Mouse (Mus musculus) layer of hippocampus, adult 9-10 months (tissue): Measurements from ENCODE around the gene Emilin2.

Experiments used
- DNase-seq: peaks from one replicate; pipeline ENCODE4 v3.0.0; 2022; ENCODE audit warnings: low spot score

Emilin2 gene

DNA sequence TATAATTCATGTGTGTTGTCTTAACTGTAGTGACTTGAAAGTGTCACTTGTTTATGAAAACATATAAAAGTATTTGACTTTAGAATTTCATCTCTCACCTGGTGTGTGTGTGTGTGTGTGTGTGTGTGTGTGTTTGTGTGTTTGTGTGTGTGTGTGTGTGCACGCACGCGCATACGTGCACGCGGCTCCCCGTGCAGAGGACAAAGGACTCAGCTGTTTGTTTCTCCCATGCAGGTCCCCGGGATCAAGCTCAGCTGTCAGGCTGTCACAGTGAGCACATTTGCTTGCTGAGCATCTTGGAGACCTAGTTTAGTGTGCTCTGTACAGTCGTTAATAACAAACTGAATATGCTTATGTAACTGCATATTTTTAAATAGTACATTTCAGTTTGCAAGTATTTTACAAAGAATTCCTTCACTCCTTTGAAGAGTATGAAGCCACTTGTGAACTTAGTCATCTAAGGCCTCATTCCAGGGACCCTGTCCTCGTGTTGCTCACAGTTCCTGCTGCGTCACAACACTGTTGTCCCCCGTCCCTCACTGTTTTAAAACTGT, 77.7 kb downstream of the Emilin2 start:
- DNase-seq = no peak

DNA sequence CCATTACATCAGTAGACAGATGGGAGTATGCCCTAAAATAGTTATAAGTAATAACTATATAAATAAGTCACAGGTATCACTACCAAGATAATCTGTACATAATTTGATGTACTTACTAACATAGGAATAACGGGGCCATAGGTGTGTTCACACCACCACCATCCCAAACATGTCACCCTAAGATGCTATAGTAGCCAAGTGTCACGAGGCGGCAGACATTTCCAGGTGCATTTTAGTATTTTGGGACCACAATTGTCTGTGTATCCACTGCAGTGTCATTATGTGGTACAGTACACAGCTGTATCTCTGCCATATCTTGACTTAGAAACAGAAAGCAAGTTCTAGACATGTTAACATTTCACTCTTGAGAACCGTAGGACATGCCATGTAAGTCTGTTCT, 78.6 kb downstream of the Emilin2 start:
- no peak for DNase-seq

DNA sequence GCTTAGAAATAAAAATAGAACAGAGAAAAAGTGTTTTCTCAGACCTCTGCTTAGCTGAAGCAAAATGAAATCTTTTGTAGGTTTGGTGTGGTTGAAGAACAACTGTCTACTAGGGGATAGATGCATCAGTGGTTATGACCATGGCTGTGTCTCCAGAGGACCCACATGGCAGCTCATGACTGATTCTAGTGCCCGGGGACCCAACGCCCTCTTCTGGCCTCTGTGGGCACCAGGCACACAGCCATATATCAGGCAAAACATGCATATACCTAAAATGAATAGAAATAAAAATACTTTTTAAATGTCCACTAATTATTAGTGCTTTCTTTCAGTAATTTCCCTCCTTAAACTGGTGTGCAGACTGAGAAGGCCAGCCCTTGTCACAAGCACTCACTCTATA, 79.8 kb downstream of the Emilin2 start:
- DNase-seq = no peak

DNA sequence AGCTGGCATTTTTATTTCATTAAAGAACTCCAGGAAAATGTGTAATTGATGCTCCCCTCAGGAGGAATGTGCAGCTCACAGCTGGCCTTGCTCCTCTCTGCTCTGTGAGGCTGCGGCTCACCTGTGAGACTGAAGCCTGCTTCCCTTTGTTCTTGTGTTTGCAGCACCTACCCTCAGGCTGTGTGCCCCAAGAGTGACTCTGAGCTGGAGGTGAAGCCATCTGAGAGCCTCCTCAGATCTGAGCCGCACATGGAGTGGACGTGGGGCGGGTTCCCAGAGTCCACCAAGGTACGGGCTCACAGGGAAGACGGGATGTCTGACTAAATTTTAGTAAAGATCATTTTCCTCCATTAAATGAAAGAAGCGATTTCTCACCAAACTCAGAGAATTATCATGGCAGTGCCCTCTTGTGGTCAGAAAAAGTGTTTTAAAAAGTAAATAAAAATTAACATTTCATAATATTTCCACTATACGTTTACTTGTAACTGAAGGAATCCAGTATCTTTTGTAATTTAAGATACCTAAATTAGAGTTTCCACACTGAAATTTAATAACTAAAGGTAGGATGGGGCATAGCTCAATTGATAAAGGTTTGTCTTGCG, 81.6 kb downstream of the Emilin2 start:
- no peak for DNase-seq

DNA sequence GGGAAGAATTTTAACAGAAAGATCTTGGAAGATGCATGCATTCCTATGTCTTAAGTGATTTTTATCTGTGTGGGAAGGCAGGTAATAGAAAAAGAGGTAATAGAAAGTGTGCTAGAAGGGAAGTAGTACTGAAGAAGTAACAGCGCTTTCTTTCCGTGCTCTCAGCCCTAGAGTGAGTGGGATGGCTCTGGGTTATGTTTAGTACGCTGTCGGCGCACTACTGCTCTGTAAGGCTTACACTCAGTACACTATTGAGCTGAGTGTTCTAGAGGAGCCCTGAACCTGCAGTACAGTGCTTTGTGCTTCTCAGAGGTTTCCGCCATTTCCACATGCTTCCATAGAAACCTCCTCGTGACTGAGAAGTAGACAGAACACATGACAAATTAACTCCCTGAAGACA, 83.1 kb downstream of the Emilin2 start:
- DNase-seq = no peak

DNA sequence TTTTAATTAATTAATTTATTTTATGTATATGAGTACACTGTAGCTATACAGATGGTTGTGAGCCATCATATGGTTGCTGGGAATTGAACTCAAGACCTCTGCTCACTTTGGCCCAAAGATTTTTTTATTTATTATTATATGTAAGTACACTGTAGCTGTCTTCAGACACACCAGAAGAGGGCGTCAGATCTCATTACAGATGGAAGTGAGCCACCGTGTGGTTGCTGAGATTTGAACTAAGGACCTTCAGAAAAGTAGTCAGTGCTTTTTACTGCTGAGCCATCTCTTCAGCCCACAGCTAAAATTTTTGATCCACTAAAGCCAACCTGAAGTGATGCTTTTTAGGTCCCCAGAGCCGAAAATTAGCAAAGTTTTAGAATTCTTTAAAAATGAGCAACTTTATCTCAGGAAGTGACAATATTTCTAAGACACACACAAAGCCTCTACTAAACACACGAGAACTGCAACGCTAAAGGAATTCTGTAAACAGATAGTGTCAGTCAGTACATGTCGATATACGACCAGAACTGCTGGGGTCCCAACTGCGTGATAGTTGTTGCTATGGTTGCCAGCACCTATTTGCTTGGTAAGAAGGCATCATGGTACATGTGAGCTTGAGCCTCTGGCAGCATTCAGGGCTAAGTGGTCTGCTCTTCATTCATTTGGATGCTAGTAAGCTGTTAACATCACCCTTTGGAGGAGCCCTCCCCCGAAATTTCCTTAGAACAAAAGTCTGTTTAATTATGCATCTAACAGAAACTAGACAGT, 84.5 kb downstream of the Emilin2 start:
- no peak for DNase-seq

DNA sequence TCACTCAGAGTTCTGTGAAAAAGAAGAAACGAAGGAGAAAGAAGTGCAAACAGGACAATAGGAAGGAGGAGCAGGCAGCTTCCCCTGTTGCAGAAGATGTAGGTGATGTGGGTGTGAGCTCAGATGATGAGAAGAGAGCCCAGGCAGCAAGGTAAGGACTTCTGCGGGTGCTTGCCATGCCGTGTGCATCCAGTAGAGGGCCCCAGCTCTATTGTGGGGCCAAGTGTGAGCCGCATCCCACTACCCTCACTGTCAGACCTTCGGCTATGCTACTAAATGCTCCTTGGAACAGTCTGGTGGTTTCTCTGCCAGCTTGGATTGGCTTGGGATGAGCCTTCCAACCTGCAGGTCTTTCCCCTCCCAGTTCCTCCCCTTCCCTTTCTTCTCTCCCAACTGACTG, 86.7 kb downstream of the Emilin2 start:
- DNase-seq = no peak

DNA sequence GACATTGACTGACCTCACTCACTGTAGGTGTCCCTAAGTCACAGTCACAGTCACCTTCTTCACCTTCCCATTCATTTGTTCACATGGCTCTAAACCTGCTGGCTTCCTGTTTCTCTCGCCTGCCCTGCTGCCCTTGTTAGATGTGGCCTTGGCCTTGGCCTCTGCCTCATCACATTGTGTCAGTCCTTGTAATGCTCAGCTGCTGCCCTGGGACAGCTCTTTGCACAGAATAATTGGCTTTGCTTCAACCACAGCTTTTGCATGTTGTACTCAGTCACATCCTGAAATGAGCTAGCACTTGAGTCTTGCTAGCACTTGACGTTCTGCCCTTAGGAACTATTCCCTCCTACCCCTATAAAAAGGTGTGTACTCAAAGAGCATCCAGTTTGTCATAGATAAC, 87.3 kb downstream of the Emilin2 start:
- DNase-seq = no peak

DNA sequence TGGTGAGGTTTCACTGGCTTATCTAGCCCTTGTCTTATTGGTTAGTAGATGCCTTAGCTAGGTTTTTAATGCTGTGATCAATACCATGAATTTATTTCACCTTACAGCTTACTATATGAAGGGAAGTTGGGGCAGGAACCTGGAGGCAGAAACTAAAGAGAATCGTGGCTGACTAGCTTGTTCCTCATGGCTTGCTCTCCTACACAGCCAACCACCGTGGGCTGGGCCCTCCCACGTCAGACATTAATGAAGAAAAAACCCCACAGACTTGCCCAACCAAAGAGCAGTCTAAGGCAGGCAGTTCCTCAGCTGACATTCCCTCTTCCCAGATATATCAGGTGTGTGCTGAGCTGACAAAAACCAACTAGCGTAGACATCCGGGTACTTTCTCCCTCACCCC, 88.1 kb downstream of the Emilin2 start:
- no peak for DNase-seq

DNA sequence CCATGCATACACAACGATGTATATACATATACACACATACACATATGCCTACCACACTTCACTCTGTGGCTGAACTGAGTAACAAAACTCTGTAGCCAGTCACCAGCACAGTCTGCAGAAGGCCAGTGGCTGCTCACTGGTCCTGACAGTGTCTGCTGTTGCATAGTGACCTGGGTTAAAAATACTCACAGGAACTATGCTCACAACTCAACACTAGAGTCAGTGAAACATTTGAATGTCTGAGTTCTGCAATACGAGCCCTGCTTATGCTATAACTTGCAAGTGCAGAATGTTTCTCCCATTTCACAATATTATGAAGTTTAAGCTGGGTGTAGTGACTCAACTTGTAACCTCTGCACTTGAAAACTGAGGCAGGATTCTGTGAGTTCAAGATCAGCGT, 90.4 kb downstream of the Emilin2 start:
- DNase-seq = no peak

DNA sequence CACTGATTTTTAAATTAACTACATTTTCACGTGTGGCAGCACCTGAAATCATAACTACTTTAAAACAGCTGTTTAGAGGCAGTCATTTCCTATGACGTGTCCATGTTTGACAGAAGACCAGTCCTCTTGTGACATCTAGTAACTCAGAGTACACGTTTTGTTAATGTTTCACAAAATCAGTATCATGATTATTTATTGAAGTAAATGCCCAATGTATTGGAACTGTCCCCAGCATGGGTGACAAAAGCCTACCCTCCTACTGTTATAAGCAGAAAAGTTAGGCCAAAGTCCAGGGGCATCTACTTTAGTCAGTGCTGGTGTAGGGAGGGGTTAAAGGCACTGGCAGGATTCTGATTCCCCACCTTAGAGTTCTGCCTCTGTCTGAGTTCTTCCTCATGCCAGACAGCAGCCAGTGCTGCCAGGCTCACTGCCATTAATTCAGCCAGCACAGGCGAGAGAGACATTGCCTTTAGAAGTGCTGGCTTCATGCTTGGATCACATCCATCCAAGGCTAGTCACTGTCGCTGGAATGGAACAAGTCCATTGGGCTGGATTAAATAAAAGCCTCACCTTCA, 94.6 kb downstream of the Emilin2 start:
- DNase-seq = no peak

DNA sequence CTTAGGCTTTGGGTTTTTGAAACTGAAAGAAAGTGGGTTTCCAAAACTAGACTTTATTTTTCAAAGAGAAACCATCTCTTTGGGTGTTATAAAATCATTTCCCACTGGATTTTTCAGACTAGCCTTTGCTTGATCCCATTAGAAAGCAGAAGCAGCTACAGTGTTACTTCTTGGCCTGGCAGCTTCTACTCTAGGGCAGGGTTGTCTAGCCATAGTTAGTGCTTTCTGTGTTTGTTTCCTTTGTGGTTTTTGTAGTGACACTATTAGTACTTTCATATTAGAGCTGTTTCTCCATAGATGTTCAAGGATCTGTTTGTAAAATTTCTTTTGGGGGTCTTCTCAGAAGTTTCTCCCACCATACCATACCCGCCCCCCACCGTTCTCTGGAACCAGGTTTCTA, 95.5 kb downstream of the Emilin2 start:
- DNase-seq = no peak

DNA sequence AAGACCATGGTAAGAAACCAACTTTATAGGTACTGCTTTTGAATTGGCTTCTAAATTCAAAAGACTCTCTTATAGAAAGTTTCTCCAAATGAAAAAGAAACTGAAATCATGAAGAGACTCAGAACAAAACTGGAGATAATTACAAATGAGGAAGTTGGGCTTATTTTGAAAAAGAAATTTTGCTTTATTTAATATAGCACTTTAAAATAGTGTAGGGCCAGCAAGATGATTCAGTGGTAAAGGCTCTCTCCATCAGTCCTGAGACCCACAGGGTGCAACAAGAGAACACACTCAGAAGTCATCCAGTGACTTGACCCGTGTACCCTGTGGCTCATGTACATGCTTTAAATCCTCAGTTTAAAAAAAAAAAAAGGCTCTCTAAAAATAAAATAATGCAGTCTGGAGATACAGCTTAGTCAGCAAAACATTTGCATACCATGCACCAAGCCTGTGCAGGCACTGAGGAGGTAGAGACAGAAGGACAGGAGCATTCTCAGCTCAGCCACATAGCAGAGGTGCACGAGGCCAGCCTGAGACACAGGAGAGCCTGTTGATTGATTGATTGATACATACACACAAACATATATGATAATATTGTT, 96.4 kb downstream of the Emilin2 start:
- no peak for DNase-seq

DNA sequence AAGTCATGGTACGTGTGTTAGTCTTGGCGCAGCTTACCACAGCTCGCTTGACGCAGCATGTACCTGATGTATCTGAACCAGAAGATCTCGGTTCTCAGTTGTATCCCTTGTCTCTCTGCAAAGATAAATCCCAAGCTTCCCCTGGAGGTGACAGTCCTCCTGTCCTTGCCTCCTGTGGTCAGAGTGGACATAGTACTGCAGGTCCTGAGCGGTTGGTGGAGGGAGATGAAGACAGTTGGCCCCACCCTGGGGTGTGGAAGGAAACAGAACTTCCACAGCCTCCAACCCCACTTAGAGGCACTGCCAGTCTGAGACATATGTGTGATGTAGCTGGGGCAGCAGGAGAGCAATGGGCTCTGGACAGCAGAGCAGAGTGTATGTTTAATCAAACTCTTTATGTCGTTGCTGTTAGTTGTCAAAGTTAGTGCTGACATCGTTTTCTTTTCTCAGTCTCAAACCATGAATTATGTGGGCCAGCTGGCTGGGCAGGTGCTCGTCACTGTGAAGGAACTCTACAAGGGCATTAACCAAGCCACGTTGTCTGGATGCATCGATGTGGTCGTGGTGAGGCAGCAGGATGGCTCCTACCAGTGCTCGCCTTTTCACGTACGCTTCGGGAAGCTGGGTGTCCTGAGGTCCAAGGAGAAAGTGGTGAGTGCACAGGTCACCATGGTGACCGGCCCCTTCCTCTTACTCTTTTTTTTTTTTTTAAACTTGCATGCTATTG, 97.1 kb downstream of the Emilin2 start:
- no peak for DNase-seq

DNA sequence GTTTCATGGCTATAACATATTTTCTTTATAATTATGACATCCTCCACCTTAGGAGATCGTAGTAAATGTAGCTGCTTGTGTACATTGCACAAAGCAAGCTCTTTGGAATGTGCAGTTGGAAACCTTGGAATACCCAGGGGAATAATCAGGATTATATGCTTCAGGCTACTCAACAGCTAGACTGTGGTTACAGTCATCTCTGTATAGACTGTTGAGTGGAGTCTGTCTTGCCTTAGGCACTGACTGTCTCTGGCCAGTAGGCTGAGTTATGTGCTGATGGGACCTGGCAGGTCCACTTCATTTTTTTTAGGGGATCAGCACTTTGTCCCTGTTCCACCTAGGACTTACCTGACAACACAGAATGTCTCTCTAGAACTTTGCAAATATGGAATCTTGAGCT, 98.1 kb downstream of the Emilin2 start:
- DNase-seq = no peak

DNA sequence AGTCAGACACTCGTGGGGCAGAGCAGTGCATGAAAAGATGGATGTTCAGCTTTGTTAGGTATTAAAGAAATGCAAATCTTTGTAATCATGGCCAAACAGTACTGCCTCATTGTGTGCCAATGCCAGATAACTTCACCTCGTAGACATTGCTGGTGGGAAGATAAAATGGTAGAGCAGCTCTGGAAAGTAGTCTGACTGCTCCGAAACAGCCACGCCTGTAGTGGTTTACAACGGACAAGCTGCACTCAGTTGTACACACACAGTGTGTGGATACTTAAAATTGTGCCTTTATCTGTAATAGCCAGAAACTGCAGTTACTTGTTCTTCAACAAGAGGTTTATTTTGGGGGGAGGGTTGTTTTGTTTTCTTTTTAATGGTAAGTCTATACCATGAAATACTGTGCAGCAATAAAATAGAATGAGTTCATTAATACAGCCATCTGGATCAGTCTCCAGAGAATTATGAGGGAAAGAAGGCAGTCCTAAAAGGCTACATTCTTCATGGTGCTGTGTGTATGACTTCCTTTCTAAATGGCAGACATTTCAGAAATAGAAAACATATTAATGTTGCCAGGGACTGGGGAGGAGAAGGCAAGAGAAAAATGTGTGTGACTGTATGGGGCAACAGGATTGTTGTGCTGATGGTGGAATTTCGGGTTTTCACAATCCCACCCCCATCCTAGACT, 99.7 kb downstream of the Emilin2 start:
- no peak for DNase-seq

DNA sequence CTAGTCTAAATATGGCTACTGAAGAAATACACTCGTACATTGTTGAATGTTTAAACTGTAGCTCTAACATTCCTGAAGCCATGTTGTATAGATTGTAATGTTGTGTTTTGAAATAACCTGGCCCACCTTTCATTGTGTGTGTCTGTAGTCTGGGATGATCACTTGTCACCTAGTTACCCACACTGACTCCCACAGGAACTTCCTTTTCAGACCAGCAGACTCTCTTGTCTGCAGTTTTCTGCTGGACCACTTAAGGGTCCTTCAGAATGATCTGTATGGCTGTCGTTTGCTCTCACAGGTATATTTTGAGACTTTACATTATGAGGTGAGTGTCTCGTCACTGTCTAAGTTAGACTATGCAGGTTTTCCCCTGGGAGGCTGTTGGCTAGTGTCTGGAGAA, 101.8 kb downstream of the Emilin2 start:
- no peak for DNase-seq

DNA sequence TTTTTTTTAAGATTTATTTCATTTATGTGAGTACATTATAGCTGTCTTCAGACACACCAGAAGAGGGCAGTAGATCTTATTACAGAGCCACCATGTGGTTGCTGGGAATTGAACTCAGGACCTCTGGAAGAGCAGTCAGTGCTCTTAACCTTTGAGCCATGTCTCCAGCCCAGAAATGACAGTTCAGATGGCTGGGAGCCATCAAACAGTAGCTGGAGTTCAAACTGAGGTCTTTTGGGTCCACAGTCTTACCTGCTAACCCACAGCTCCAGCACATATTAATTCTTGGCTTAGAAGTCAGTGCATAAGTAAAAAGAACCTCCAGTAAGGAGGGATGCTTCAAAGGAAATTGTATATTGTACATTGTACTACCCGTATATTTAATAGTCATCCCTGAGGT, 102.9 kb downstream of the Emilin2 start:
- DNase-seq = no peak

DNA sequence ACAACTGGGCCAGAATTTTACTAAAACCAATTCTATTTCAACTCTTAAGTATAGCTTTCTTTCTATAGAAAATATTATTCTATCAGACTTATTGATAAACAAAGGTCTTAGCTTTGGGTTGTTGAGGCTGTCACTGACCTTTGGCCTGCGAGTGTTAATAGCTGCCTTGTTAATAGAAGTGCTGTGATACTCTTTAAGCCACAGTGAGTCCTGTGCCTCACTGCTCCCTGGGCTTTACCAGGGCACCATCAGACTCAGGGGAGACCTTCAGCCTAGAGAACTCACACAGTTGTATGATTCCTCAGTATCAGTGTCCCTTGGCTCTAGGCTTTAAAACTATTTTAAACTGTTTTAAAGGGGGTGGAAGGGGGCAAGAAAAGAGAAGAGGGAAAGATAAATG, 103.4 kb downstream of the Emilin2 start:
- no peak for DNase-seq

DNA sequence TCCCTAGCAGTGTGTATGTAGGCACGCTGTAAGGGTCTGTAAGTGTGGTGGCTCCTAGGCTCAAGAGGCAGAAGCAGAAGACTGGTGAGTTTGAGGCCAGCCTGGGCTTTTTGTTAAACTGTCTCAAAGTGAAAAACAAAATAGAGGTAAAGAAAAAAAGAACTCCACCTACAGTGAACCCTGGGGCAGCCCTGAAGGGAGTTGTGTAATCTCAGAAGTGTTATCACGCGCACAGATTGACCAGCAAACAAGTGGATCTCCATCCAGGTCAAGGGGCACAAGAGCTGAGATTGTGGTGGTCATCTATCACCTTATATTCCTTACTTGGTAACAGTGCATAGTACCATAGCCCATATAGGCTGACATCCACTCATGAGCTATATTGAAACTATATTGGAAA, 104.5 kb downstream of the Emilin2 start:
- DNase-seq = no peak

DNA sequence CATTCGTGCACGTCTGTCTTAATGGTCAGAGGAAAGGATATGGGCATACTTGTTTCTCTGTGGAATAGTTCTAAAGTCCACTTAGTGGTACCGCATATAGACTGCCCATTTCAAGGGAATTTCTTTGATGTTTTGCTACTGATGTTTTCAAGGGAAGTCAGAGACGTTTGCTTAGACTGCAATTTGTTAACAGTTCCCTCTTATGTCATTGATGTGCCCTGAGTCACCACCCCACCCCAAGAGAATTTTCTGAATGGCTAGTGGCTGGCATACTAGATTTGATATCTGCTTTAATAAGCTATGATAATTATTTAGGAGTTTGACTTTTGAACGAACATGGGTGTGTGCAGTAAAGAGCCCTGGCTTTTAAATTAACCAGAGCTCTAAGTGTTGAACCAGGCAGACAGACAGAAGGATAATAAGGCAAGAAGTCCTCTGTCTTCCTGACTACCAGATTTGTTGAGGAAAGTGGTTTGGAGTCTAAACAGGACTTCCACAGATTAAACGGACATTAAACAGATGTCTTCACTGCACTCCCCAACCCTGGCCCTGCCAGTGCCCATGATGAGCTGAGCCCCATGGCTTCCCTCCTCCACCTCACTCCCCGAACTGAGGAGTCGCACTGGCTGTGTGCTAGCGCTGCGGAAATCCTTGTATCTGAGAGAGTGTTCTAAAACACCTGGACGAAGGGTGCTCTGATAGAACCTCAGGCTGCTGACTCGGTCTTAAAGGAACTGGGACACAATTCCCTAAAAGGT, 105.5 kb downstream of the Emilin2 start:
- no peak for DNase-seq
